Mouse (Mus musculus) central nervous system, embryonic 14 days (tissue): Measurements from ENCODE around the gene Msln. TPM values are rescaled to one million over a fixed set of nuclear protein-coding genes. Genes with fewer than 3 reads are reported as not detected.

Source experiments
- polyA plus RNA-seq: library from polyadenylated mRNA; depleted of rRNA; stranded (reverse); fragments of >200 nt; gene quantifications from 2 replicates; pipeline ENCODE4 v1.2.3, GENCODE M21; 2012; rRNA removed

Msln gene
- 0.14 and 0.25 TPM in 2 replicates for polyA plus RNA-seq

DNA sequence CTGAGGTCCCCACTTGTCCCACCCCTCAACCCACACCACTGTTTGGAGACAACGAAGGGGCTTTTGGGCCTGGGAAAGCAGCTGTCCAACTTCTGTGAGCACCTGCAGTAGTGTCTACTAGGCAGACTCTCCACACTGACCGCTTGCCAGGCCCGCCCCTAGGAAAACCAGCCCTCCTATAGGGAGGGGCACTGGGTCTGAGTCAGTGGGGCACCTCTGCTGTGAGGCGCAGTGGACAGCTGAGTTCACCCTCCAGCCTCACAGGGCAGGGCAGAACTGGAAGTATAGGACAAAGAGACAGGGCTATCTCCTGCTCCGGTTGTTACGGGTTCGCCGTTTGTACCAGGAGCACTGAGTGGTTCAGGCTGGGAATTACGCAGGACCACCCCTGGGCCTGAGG lies at the start of gene Msln:
Msln (minus strand) TSS at position 138 of the 400 bp plus-strand sequence.

DNA sequence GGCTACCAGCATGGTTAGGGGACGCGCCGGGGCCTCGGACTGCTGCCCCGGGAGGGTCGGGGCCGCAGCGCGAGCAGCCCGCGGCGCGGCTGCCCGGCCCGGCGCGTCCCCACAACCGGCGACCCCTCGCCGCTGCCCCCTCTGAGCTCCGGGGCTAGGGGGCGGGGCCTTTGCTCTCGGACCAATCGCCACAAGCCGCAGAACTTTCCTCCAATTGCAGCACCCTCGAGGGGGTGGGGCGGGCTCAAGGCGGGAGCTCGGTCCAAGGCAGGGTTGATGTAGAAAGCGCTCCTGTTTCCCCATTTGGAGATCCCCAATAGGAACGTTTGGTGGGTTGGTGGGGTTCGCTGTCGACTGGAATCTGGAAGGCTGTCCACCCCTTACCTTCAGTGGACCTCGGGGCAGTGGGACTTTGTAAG lies 42.8 kb upstream of the Msln start, which contains the start of gene Metrn:
Metrn (minus strand) TSS at position 186 of the 419 bp plus-strand sequence.

DNA sequence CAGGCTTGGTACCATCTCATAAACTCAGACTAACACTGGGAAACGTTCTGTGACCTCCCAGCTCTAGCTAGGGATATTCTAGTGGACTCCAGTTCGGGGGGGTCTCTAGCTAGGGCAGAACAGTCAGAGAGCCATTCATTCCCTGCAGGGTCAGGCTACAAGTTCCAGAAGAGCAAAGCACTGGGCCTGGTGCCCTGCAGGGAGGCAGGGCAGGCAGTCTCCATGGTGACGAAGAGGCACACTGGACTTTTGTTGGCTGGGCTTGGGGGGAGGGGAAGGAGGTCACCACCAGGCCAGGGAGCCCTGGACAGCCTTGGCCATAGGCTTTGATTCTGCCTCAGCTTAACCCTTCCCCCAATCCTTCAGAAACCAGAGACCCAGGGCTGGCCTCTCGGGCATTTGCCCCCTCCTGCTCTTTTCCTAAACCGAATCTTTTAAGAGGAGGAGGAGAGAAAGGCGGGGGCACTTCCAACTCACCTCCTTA lies 41.5 kb upstream of the Msln start, which contains the start of gene AC134908.4:
AC134908.4 (minus strand) TSS at position 51 of the 484 bp plus-strand sequence.

DNA sequence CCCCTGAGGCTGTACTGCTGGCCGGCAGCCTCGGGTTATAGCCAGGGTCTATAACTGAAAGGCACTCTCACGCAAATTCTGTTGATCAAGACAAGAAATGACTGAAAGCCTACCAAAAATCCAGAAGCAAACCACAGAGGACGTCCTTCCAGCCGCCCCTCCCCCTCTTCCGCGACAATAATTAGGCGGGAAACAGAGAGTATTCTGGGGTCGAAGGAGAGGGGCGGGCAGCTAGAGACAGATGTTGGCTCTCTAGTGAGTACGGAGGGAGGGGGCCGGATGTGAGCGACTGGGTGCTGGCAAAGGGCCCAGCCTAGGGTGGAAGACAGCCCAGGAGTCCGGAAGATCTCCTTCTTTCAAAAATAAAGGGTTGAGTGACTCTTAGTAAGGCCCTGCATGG lies 38.4 kb upstream of the Msln start, which contains the start of gene Fam173a:
Fam173a (minus strand) TSS at position 287 of the 400 bp plus-strand sequence.

DNA sequence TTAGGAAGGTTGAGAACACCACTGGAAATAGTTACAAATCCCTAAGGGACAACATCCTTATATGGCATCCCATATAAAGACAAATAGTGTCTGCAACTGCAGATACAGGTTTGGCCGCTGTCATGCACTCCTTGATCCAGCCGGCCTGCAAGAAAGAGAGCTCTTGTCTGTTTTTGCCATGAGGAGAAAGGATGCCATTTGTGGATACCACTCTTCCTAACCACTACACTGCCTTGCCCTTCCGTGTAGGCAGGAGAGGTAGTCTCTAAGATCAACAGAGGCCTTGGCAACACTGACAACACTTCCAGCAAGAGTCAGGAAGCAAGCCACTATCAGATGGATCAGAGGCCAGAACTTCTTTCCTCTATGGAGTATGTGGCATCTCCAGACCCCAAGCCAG lies 32.1 kb upstream of the Msln start, which contains the start of gene Ccdc78:
Ccdc78 (plus strand) TSS at position 301 of the 400 bp plus-strand sequence.

DNA sequence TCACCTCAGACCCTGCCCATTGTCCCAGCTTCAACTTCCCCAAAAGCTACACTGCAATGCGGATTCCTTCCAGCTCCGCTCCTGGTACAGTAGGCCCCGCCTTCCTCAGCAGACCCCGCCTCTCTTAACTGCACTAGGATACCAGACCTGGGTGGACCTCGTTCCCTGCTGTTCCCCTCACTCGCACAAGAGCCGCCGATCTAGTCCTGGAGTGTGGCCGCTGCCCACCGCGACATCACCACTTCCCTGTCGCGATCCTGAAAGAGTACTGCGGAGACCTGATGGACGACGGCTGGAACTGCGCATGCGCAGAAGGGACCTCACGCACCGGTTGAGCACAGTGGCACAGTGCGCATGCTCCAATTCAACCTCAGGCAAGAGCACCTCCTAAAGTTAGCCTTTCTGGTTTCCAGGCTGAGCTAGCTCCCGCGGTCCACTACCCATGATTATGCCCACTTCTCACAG lies 31.1 kb upstream of the Msln start, which contains the start of gene Haghl:
Haghl (minus strand) TSS at position 393 of the 465 bp plus-strand sequence.

DNA sequence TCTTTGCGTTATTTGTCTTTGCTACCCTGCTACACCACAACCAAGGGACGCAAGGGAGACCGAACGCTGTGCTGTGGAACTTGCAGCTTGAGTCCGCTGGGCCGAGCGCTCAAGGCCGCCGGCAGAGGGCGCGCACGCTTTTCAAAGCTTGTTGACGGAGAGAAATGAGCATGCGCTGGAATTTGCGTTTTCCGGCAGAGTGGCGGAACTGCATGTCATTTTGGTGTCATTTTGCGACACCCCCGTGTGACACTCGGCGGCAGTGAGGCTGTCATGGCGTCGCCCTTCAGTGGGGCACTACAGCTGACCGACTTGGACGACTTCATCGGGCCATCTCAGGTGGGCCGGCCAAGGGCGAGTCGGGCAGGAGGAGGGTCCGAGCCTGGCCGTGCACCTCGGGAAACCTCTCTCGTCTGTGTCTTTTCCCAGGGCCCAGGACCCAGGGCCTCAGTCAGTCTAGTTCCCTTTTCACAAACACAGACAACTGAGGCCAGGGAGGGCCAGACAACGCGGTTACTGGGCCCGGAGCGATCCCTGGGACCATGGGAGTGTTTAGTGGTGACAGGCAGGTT lies 19.5 kb upstream of the Msln start, which contains the start of gene Narfl:
Narfl (plus strand) TSS at position 228 of the 572 bp plus-strand sequence.

DNA sequence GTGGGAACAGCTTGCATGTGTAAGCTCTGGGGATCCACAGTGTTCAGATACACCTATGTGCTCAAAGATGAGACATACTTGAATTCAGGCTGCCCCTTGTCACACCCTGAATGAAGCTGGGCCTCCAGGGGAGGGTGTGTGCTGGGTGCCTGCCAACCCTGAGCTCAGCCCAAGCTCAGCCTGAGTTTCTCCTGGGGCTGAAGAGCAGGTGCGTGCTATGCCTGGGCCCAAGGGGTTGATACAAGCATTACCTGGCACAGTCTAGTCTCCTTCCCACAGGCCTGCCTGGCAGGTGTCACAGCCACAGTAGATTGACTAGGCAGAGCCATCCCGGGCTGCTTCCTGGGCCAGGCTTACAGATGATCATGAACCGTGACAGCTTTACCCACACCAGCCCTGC lies 18.4 kb downstream of the Msln start, which contains the start of gene Mslnl:
Mslnl (plus strand) TSS at position 298 of the 400 bp plus-strand sequence.

DNA sequence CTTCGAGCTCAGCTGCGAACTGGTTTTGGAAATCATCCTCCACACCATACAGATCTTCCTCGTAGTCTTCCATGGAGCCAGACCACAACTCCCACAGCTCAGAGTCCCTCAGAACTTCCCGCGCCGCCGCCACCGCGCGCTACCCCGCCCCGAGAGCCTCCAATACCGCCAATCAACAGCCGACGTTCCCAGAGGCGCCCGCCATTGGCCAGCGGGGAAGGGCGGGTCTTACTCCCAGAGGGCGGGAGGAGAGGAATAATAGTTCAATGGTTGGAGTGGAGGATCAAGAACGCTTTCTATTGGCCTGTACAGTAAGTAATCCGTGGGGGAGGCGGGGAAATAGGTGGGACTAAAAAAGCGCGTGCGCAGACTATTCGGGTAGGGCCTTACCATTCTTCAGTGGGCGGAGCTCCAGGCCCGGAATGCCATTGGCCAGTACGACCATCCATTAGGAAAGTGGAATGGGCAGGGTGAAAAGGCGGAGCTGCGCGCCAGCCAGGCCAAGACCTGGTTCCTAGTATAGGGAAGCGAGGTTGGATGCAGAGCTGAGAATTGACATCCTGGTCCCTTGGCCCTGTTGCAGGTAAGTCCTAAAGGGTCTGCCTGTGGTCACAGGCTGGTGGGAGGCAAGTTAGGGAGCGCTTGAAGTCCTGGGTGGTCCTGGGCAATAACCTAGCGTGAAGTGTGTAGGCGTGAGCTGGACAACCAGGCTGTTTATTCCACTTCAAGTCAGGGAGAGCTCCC lies 26.7 kb downstream of the Msln start, which contains the start of the genes Chtf18 and Rpusd1:
Chtf18 (minus strand) TSS at position 155 of the 744 bp plus-strand sequence.
Rpusd1 (plus strand) TSS at position 406 of the 744 bp plus-strand sequence.

DNA sequence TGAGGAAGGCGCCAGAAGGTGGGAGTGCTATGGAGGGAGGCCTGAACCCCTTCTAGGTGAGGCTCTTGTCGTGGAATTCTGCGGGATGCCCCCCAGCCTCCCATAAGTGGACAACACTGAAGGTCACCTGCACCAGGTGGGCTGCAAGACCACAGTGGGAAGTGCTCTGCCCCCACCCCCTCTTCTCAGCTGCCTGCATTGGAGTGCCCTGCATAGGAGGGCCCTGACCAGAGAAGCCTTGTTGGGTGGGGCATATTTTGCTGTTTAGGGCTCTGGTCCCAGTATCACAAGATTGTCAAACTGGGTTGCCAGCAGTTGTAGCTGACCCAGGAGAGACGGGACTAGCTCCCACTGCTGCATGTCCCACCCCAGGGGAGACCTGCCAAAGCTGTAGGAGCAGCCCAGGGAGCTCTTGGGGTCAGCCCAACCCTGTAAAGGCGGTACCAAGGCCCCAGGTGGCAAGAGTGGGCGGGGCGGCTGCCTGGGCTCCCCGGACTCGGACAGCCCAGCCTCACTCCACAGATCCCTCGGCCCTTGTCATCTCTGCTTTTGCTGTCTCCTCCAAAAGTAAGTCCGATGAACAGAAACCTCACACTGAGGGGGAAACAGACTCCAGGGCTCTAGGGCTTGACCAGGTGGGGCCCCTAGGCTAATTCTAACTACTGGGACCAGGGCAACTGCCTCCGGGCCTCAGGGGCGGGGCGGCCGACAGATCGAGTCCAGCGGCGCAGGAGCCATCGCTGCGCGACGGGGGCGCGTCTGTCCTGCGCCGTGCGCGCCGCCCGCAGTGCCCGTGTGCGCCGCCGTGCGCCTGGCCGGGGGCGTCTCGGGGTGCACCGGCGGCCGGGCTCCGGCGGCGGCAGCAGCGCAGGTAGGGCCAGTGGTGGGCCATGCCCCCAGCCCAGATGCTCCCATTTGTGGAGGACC lies 37.2 kb downstream of the Msln start, which contains the start of gene Gng13:
Gng13 (plus strand) TSS at position 461 of the 927 bp plus-strand sequence.

Other genes starting within 250 kb of the Msln start
- gene Sox8, start 183.7 kb downstream of the Msln start, polyA plus RNA-seq = 11.4 and 14.6 TPM in 2 replicates
- gene Lmf1, start 175.3 kb downstream of the Msln start, polyA plus RNA-seq = 10.7 and 12.7 TPM in 2 replicates
- gene Gng13, start 37.2 kb downstream of the Msln start, polyA plus RNA-seq = 1.1 and 2.1 TPM in 2 replicates
- gene Chtf18, start 27.0 kb downstream of the Msln start, polyA plus RNA-seq = 16.3 and 17.3 TPM in 2 replicates
- gene Rpusd1, start 26.7 kb downstream of the Msln start, polyA plus RNA-seq = 44.1 and 45.9 TPM in 2 replicates
- 0.11 and 0.15 TPM in 2 replicates for gene Mslnl, start 18.3 kb downstream of the Msln start, polyA plus RNA-seq
- 25.3 and 26.7 TPM in 2 replicates for gene Narfl, start 19.4 kb upstream of the Msln start, polyA plus RNA-seq
- 214 and 220 TPM in 2 replicates for gene Haghl, start 31.3 kb upstream of the Msln start, polyA plus RNA-seq
- 0.04 and 0.11 TPM in 2 replicates for gene Ccdc78, start 32.2 kb upstream of the Msln start, polyA plus RNA-seq
- 106 and 110 TPM in 2 replicates for gene Fam173a, start 38.5 kb upstream of the Msln start, polyA plus RNA-seq
- gene AC134908.4, start 41.3 kb upstream of the Msln start, polyA plus RNA-seq = 0.18 TPM in 1 of 2 replicates, not detected in the other
- 101 TPM in 2 replicates for gene Metrn, start 42.8 kb upstream of the Msln start, polyA plus RNA-seq
- gene Fbxl16, start 54.7 kb upstream of the Msln start, polyA plus RNA-seq = 64.6 and 64.7 TPM in 2 replicates
- 48.6 and 49.3 TPM in 2 replicates for gene Wdr24, start 69.2 kb upstream of the Msln start, polyA plus RNA-seq
- 82.0 and 84.1 TPM in 2 replicates for gene Jmjd8, start 74.5 kb upstream of the Msln start, polyA plus RNA-seq
- gene Stub1, start 79.0 kb upstream of the Msln start, polyA plus RNA-seq = 303 and 324 TPM in 2 replicates
- gene Rhbdl1, start 82.9 kb upstream of the Msln start, polyA plus RNA-seq = 51.1 and 59.5 TPM in 2 replicates
- gene Gm20683, start 87.4 kb upstream of the Msln start, polyA plus RNA-seq = 27.5 and 27.9 TPM in 2 replicates
- gene Rhot2, start 90.5 kb upstream of the Msln start, polyA plus RNA-seq = 94.8 and 98.3 TPM in 2 replicates
- 57.9 and 59.3 TPM in 2 replicates for gene Wdr90, start 107.1 kb upstream of the Msln start, polyA plus RNA-seq
- 10.1 and 10.9 TPM in 2 replicates for gene Mcrip2, start 114.4 kb upstream of the Msln start, polyA plus RNA-seq
- 71.8 and 76.2 TPM in 2 replicates for gene Mettl26, start 120.7 kb upstream of the Msln start, polyA plus RNA-seq
- 0.86 and 1.0 TPM in 2 replicates for gene Wfikkn1, start 126.5 kb upstream of the Msln start, polyA plus RNA-seq
- gene Rab40c, start 165.3 kb upstream of the Msln start, polyA plus RNA-seq = 70.6 and 80.8 TPM in 2 replicates
- gene Pigq, start 190.6 kb upstream of the Msln start, polyA plus RNA-seq = 95.7 and 101 TPM in 2 replicates
- 0.11 and 0.34 TPM in 2 replicates for gene Nhlrc4, start 190.6 kb upstream of the Msln start, polyA plus RNA-seq
- gene A930017K11Rik, start 198.2 kb upstream of the Msln start, polyA plus RNA-seq = 0.41 and 0.68 TPM in 2 replicates
- 43.8 and 45.6 TPM in 2 replicates for gene Capn15, start 231.4 kb upstream of the Msln start, polyA plus RNA-seq